Mouse (Mus musculus): ENCODE measurements at regions not wholly inside any gene's neighbourhood (a gene's known extent, or its start where the extent isn't known, plus 50 kb on each side); places are given as distances from the start of the nearest gene placed in this dataset.
"Not testable (repeated sequence)": the region's sequence is repeated elsewhere in the genome, so short reads cannot be mapped to it uniquely, and the experiment has no call there.

DNA sequence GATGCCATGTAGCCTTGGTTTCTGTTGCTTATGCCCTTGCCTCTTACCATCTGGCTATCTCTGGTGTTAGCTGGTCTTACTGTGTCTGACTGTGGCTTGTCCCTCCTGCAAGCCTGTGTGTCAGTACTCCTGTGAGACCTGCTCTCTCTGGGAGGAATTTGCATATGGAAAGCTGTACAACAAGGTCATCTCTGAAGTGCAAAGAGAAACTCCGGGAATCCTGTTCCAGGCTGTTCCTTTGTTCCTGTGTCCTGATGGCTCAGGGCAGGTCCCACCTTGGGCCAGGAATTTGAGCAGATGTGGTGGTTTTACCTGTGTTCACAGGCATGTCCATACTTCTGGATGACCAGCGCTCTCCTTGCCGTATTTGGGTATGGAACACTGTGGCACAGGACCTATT, 218.6 kb upstream of the Nsun6 start:
- no peak for DNase-seq (ENCODE audit: low spot score in 2 of 2)

DNA sequence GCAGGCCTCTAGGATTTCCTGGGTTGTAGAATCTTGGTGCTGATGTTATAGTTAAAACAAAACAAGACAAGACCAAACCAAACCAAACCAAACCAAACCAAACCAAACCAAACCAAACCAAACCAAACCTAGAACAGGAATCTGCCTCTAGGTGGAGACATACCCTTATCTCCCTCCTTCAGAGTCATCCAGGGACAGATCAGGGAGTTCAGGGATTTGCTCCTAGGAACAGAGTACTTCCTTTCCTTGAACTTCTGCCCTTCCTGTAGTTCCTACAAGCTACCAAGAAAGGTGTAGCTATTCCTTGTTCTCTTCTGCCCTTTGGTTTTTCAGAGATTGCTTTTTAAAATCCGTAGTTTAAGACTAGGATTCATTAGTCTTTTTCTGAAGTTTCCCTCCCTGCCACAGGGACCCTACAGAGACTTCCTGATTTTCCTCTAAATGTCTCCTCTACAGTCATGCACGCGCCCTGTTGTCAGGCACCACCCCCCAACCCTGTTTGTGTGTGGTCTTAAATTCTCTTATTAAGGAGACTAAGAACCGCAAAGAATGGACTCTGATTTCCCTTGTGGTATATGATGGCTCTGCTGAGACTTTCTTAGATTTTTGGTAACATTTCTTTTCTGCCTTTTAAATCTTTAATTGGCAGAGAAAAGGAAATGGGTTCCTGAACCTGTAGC, 205.8 kb upstream of the Nsun6 start:
- peak in 1 of 2 experiments; percentile 27 for DNase-seq (ENCODE audit: low spot score in 2 of 2)

DNA sequence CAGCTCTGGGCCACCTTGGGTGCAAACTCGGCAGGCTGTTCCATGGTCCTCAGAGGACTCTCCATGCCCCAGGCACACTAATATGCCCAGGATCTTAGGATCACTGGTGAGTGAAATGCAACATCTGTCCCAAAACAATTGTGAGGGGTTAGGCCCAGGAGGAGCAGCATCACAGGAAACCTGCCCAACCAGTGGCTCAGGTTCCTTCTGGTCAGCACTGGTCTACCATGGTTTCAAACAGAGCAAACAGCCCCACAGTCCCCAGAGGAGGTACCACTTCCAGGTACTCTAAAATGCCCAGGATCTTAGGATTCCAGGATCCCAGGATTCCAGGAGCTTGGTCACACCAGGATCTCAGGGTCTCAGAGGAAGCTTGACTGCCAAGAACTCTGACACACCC, 187.4 kb upstream of the Nsun6 start:
- DNase-seq (ENCODE audit: low spot score in 2 of 2) = not testable (repeated sequence)

DNA sequence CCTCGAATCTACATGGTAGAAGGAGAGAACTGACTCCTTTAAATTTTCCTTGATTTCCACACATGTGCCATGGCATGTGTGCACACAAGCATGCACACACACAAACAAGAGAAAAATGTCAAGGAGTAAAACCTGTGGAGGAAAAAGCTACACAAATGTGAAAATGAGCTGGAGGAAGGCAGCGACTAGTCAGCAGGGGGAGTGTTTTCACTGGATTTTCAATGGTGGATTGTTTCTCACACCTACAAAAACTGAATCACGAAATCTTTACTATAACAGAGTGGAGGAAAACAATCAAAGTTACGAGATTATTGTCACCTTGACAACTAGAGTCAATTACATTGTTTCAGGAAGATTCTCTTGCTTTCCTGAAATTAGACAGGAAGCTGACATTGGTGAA, 167.0 kb upstream of the Nsun6 start:
- DNase-seq (ENCODE audit: low spot score in 2 of 2) = no peak

DNA sequence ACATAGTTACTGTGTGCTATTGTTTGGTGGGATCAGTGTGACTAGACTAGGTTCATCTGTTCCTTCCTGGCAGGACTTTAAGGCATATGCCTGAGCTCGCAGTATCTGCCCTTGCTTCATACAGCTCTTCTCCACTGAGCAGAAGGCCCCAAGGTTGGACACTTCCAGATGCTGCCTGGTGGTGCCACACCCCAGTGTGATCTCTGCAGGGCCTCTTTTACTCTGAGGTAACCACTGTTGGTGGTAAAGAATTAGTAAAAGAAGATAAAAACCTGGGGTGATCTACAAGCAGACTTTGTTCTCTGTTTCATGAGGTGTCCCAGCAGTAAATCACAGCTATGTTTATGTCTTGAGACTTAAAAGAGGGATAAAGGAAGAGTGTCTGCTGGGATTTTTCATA, 133.2 kb upstream of the Nsun6 start:
- no peak for DNase-seq (ENCODE audit: low spot score in 2 of 2)

DNA sequence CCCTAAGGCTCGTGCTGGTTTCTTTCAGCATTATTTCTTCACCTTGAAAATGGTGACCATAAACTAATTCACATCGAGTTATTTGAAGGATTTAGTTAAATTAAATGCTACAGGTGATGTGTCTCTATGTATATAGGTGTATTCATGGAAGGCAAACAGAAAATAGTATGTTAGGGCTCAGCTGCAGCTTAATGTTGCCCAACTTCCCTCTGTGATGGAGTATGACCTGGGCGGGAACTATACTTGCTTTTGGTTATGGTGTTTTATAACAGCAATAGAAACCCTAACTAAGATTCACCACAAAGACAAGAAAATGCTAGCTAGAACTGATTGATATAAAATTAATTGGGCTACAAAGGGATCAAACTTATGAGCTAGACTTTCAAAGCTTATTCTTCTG, 126.1 kb upstream of the Nsun6 start:
- no peak for DNase-seq (ENCODE audit: low spot score in 2 of 2)

DNA sequence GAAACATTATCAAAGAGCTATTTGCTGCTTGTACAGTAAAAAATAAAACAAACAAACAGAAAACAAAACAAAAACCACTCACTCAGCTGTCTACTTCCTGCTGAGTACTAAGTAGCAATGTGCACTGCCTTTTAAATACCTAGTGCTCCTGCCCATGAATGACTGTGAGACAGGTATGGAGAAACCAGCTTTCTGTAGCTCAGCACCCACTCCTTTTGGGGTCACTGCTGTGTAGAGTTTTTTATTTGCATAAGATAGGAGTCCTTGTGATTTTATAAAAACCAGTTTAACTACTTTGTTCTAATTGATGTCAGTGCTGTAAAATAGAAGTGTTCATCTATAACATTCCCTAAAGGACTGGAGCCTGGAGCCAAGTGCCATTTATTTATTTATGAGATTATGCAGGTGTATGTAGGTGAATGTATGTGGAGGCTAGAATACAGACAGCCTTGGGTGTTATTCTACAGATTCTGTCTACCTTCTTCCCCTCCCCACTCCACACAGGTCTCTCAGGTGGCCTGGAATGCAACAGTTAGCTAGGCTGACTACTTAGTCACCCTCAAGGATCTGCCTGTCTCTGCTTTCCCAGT, 111.7 kb upstream of the Nsun6 start:
- DNase-seq (ENCODE audit: low spot score in 2 of 2) = no peak

DNA sequence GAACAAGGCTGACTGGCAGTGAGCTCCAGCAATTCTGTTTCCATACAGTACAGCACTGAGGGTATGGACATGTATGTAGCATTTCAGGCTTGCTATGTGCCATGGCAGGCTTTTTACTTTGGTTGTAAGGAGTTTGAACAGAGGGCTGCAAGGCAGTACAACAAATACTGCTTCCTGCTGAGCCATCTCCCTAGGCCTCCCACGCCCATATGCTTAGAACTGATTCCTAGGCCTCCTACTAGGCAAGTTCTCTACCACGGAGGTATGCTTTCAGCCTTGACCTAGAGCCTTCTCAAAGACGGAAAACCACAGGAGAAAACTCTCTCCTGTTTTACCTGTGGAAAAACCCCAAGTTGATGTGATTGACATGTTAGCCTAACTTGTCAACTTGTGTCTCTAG, 111.0 kb upstream of the Nsun6 start:
- DNase-seq (ENCODE audit: low spot score in 2 of 2) = peak in 1 of 2 experiments; percentile 1

DNA sequence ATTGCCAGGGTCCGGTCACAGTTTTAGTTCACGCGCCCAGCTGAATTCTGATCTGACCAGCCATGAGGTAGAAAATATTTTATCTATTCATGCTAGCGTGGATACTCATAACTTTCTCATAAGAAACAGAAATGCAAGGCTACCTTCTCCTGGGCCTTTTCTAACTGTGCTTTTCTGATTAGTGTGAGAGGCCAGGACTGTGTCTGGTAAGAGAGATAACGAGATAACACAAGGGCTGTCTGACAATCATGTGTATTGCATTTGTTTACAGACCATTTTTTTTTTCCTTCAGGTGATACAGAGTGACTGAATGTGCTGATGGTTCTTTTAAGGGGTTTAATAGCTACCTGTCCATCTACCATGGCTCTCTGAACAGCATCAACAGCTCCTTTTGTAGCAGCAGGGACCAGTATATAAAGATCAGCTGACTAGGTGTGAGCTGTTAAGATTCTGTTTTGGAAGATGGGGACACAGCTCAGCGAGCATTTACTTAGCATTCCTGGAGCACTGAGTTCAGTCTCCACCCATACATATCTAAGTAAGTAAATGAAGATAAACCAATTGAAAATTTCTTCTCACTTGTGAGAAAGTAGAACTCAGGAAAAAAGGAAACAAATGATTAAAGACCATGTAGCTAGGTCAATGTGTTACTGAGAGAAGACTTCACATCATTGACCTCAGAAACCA, 109.0 kb upstream of the Nsun6 start:
- DNase-seq (ENCODE audit: low spot score in 2 of 2) = no peak

DNA sequence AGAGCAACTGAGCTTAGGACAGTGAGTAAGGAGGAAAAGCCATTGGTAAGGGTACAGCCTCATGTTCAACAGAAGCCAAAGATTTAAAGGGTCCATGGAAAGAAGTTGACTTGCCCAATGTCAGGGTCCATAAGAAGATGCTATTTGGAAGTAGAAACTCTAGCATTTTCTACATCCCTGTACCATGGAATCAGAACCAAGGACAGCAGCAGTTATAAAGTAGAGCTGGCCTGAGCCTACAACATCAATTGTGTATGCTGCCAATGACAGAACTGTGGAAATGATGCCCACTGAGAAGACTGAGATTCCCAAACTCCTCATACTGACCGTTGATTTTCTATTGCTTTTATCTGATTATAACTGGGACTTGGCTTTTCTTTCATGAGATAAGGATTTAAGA, 107.0 kb upstream of the Nsun6 start:
- DNase-seq (ENCODE audit: low spot score in 2 of 2) = no peak

DNA sequence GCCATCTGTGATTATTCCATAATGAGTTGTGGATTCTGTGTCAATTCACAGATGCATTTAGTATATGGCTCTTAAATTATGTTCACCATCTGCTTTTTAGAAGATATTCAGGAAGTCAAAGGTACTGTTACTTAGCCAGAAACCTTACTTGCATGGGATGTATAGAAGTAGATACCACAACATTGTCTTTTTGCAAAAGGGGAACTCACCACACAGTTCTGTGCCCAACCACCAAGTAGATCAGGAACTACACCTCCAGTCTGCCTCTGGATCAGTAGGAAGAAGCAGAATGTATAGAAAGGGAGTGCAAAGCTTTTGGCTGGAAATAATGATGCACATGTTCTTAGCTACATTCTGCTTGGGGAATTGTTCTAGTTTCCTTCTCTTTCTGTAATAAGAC, 102.8 kb upstream of the Nsun6 start:
- DNase-seq (ENCODE audit: low spot score in 2 of 2) = no peak

DNA sequence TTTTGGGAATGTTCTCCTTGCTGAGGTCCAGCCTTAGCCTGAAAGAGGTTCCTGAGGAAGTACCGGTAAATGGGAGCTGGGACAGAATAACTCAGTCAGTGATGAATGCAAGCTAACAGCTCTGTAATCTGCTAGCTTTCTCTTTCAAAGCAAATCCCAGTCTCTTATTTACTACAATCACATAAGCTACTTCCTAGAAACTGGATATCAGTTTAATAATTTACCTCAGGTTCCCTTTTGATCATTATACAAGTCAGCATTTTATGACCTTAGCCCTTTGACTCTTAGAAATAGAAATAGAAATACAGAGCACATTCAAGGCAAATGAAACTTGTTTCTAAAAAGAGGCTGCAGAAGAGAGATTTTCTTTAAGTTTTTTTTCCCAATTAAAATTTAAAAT, 96.0 kb upstream of the Nsun6 start:
- DNase-seq (ENCODE audit: low spot score in 2 of 2) = no peak

DNA sequence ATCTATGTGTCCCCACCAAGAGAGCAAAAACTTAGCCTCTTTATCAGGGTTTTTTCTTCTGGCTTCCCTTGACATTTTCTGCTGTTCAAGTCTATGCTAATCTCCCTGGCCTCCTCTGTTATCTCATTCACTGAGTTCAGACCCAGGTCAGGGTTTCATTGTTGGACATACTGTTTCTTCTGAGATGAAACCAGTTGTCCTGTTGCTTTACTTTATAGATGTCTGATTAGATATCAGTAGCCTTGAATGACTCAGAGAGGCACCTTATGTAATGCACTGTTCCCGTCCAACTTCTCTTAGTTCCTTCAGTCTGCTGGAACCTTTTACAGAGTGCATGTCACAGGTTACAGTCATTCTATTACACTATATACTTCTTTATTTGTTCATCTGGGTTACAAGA, 93.5 kb upstream of the Nsun6 start:
- DNase-seq (ENCODE audit: low spot score in 2 of 2) = no peak

DNA sequence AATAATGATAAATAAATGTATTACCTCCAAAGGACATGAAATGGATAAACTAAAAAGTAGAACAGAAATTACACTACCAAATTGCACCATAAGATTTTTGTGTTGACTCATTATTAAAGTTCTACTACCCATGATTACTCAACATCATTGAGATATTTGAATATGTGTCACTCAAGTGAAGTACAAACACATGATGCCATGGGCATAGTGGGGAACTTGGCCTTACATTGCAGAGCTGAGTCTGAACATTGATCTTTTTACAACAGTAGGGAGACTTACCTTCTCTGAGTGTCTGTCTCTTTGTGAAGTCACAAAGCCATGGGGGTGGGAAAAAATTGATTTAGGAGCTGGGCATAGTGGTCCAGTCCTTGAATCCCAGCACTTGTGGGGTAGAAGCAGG, 92.1 kb upstream of the Nsun6 start:
- DNase-seq (ENCODE audit: low spot score in 2 of 2) = no peak

DNA sequence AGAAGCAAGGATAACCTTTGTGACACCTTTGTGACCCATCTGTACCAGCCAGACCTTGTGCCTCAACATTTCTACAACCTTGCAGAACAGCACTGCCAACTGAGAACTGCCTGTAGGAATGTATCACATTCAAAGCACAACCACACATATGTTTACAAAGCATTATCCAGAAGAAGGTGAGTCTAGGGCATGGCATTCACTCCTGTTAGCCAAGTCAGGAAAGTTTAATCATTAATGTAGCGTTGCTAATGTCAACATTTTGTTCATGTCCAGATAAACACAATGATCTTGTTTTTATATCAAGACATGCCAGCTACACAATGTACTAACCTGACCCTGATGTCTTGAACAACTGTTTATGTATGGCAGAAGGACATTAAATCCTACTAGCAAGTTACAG, 91.5 kb upstream of the Nsun6 start:
- no peak for DNase-seq (ENCODE audit: low spot score in 2 of 2)

DNA sequence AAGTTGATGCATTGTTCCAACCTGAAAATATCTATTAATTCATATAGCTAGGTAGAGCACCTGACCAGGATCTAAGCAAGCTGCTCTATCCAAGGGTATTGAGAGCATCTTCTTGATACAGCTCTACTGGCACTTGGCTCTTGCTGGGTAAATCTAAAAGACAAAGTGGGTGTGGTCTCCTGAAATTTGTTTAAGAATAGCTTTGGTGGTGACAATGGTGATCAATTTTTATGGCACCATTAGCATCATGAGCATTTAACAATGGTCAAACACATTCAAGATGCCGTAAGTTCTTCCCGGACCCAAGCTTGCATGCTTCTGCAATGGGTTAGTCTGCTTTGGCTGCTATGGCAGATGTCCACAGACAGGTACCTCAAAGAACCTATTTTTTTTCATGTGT, 89.9 kb upstream of the Nsun6 start:
- DNase-seq (ENCODE audit: low spot score in 2 of 2) = no peak

DNA sequence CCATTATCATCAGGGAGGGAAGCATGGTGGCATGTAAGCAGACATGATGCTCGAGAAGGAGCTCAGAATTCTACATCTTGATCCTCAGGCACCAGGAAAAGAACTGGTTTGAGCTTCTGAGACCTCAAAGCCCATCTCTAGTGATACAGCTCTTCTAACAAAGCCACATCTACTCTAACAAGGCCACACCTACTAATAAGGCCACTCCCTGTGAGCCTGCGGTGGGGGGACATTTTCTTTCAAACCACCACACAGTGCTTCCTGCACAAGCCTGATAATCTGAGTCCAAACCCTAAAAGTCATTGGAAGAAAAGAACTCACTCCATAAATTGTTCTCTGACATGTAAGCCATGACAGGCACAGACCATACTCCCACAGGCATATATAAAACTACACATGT, 85.0 kb upstream of the Nsun6 start:
- DNase-seq (ENCODE audit: low spot score in 2 of 2) = no peak
